Mouse (Mus musculus): ENCODE measurements around the gene Fpgs.
A peak's percentile ranks its signal among the peaks of the same experiment; 100 is the strongest.

Gene Fpgs

DNA sequence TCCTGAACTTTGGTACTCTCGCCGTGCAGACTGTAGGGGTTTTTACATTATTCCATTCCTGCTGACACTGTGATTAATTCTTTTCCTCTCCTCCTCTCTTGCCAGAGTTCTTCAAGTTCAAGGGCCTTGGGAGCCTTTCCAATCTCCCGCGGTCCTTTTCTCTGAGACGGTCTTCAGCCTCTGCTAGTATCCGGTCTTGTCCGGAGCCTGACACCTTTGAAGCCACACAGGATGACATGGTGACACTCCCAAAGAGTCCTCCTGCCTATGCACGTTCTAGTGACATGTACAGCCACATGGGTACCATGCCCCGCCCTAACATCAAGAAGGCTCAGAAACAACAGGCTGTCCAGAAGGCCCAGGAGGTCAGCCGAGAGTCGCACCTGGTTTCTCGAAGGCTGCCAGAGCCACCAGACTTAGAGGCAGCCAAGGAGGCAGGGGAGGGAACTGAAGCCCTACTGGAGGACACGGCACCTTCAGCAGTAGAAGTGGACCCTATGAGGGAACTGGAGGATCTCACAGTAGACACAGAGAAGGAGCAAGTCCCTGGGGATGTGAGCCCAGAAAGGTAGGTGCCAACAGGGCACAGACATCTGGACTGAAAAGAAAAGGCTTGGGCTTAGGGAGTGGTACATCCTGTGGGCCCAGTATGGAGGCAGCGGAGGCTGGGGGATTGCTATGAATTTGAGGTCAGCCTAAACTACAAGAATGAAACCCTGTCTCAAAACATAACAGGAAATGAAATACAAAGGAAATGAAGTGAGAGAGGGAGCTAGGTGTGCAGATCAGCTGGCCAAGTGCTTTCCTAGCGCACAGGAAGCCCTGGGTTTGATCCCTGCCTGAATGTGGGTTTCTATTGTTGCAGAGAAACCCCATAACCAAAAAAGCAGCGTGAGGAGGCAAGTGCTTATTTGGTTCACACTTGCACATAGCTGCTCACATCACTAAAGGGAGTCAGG is 21.2 kb upstream of the Fpgs start:
- peak; percentile 87 for DNase-seq (ENCODE audit: low spot score)

DNA sequence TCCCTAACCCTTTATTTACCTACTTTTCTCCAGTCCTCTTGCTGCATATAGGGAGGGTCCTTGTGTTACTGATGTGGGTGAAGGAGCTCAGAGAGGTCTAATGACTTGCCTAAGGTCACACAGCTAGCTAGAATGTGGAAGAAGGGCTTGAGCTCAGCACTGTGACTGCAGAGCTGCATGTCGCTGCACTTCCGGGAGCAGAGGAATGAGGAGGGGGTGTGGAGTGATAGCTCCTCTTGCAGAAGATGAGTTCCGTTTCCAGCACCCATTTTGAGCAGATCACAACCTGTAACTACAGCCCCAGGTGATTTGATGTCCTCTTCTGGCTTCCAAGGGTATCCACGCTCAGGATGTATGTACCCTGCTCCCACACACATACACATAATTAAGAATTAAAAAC is 20.2 kb upstream of the Fpgs start:
- no peak for DNase-seq (ENCODE audit: low spot score)

GRCm38 (mm10) chr2:32722581-32722980 is 18.6 kb upstream of the Fpgs start:
- DNase-seq (ENCODE audit: low spot score): no peak

- DNase-seq (ENCODE audit: low spot score): peak; percentile 37
Observed at GRCm38 (mm10) chr2:32722046-32722445, 18.1 kb upstream of the Fpgs start.

GRCm38 (mm10) chr2:32720681-32721229 is 16.8 kb upstream of the Fpgs start, which contains the start of gene Sh2d3c:
Sh2d3c (plus strand) TSS chr2:32721055.
- DNase-seq (ENCODE audit: low spot score): no peak

GRCm38 (mm10) chr2:32720053-32720452 is 16.1 kb upstream of the Fpgs start:
- no peak for DNase-seq (ENCODE audit: low spot score)

GRCm38 (mm10) chr2:32718761-32719160 is 14.8 kb upstream of the Fpgs start:
- DNase-seq (ENCODE audit: low spot score): no peak

DNA sequence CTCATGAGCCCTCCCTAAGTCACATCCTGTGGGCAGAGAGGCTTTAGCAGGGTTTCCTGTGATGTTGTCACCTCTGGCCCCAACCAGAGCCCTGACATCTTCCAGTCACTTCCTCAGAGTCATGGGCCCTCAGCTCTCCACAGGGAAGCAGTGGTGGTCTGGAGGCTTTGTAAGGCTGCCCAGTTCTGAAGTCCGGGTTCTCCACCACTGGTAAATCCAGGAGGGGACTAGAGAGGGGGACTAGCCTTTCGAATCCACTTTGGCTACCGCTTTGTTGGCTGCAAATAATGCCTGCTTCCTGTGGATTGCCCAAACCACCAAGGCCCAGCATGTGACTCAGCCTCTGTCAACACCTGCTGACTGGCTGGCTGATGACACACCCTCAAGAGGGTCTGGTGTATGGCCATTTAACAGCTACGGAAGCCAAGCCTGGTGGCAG is 11.1 kb upstream of the Fpgs start:
- DNase-seq (ENCODE audit: low spot score): peak; percentile 74

GRCm38 (mm10) chr2:32714117-32714986 is 10.4 kb upstream of the Fpgs start:
- DNase-seq (ENCODE audit: low spot score): peak; percentile 29

GRCm38 (mm10) chr2:32712934-32713817 is 9.2 kb upstream of the Fpgs start, which contains the start of gene Cdk9:
Cdk9 (minus strand) TSS chr2:32713076.
- peak; percentile 93 for DNase-seq (ENCODE audit: low spot score)

DNA sequence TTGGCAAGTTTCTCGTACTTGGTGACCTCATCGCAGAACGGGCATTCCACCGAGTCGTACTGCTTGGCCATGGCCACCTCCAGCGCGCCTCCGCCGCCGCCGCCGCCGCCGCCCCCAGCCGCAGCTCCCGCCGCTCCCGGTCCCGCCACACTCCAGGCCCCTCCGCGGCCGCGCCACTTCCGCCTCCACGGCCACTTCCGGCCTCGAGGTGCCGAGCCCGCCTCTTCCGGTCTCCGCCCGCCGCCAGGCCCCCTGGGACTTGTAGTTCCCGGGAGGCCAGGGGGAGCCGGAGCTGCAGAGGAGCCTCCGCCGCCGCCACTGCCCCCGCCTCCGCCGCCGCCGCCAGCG is 8.6 kb upstream of the Fpgs start:
- DNase-seq (ENCODE audit: low spot score): peak; percentile 97

GRCm38 (mm10) chr2:32712108-32712551 is 8.2 kb upstream of the Fpgs start:
- peak; percentile 55 for DNase-seq (ENCODE audit: low spot score)

- no peak for DNase-seq (ENCODE audit: low spot score)
Observed at GRCm38 (mm10) chr2:32711301-32712056, 7.5 kb upstream of the Fpgs start.

GRCm38 (mm10) chr2:32710425-32710824 is 6.5 kb upstream of the Fpgs start:
- no peak for DNase-seq (ENCODE audit: low spot score)

DNA sequence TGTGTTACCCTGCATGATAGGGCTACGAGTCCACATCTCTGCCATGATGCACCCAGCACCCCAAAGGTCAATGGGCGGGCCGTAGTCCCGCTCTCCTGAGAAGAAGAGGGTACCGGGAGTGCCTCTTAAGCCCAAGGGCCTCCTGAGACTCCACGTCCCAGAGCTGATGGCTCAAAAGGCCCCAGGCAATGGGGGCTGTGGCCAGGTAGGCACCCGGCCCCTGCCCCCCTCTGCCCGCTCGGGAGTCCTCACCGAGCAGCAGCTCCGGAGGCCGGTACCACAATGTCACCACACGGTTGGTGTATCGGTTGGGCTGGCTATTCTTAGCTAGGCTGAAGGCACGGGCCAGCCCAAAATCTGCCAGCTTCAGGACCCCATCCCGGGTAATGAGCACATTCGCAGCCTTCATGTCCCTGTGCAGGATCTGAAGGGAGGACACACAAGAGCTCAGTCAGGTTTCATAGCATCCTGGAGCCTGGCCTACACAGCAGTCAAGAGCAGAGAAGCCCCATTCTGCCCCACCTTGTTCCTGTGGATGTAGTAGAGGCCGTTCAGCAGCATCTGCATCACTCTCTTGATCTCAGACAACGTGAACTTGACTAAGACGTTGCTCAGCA is 5.7 kb upstream of the Fpgs start:
- no peak for DNase-seq (ENCODE audit: low spot score)

DNA sequence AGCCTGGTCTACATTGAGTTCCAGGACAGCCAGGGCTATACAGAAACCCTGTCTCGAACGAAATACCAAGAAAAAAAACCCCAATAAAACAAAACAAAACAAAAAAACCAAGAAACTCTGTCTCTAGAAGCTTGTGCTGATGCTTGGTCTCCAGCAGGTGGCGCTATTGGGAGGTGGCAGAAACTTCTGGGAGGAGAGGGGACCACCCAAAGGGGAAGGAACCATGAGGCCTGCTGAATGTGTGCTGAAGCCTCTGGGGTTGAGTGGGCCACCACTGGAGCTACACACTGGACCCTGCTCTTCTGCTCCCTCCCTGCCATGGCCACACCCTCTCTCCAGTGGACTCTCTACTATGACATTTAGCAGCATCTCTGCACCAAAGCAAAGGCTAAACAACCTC is 4.7 kb upstream of the Fpgs start:
- peak; percentile 75 for DNase-seq (ENCODE audit: low spot score)

- no peak for DNase-seq (ENCODE audit: low spot score)
Observed at GRCm38 (mm10) chr2:32706971-32707370, 3.0 kb upstream of the Fpgs start.

DNA sequence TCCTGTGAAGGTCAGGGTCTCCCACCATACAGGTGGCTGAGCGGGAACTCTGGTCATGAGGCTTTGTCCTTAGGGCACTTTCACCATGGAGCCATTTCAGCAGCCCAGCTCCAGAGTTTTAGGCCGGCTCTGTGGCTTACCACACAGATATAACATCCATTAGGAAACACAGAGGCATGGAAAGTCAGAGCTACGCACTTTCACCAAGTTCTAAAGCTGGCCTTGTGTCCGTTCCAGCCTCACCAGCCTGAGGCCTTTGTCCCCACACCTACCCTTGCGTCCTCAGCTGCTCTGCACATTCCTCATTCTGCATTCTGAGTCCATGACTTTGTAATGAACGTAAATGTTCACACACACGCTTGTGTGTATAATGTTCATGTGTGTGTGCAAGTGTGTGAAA is 1.1 kb upstream of the Fpgs start:
- DNase-seq (ENCODE audit: low spot score): no peak

- no peak for DNase-seq (ENCODE audit: low spot score)
Observed at GRCm38 (mm10) chr2:32703046-32703445, 899 bp downstream of the Fpgs start.

Measured in T-cell, adult 2 months (primary cell).